Mouse (Mus musculus) MEL (cell line): Measurements from ENCODE around the gene Ccdc125.

Experiments
- CTCF ChIP-seq, 3 experiments: IDR thresholded peaks in 2 of 3; conservative IDR thresholded peaks in 1 of 3; 2 replicates each; pipeline ENCODE4 v1.5.1; 2011 to 2012; ENCODE audit warnings: low read length in 3 of 3, low read depth in 2 of 3, mild to moderate bottlenecking in 2 of 3, improper control_type of control experiment in 1 of 3, inconsistent platforms in 1 of 3, mixed read lengths in 1 of 3, moderate library complexity in 1 of 3; ENCODE audit not compliant: control insufficient read depth in 1 of 3, insufficient read depth in 1 of 3, poor library complexity in 1 of 3, severe bottlenecking in 1 of 3
- EP300 ChIP-seq, 2 experiments: IDR thresholded peaks; 2 replicates each; pipeline ENCODE4 v1.6.1; 2011; ENCODE audit warnings: improper control_type of control experiment in 2 of 2, low read length in 2 of 2, low read depth in 1 of 2, mild to moderate bottlenecking in 1 of 2
- MAX ChIP-seq: IDR thresholded peaks from 2 replicates; pipeline ENCODE4 v1.6.1; 2011; ENCODE audit warnings: low read length, improper control_type of control experiment
- POLR2A ChIP-seq, 2 experiments: IDR thresholded peaks; 2 replicates each; pipeline ENCODE4 v1.6.1; 2011 to 2012; ENCODE audit warnings: low read length in 2 of 2, mild to moderate bottlenecking in 2 of 2, control low read depth in 1 of 2, improper control_type of control experiment in 1 of 2, low read depth in 1 of 2, moderate library complexity in 1 of 2; ENCODE audit not compliant: control insufficient read depth in 1 of 2, insufficient read depth in 1 of 2, poor library complexity in 1 of 2
- TAL1 ChIP-seq: IDR thresholded peaks from 2 replicates; pipeline ENCODE4 v1.6.1; 2012; ENCODE audit warnings: mild to moderate bottlenecking, inconsistent platforms, low read length, moderate library complexity, mixed read lengths

GRCm38 (mm10) chr13:100670181-100670741 lies 744 bp downstream of the Ccdc125 start:
- TF ChIP-seq CTCF (IDR thresholded peaks at IDR 0.05 in 2 of 3, conservative IDR thresholded peaks at IDR 0.05 in 1 of 3; ENCODE audit: control insufficient read depth in 1 of 3, insufficient read depth in 1 of 3, low read depth in 2 of 3, low read length in 3 of 3, poor library complexity in 1 of 3, severe bottlenecking in 1 of 3), result no peak
- TF ChIP-seq EP300 (IDR thresholded peaks at IDR 0.05; ENCODE audit: low read depth in 1 of 2, low read length in 2 of 2), result no peak
- TF ChIP-seq MAX, result no peak
- no peak for TF ChIP-seq POLR2A (IDR thresholded peaks at IDR 0.05; ENCODE audit: control insufficient read depth in 1 of 2, insufficient read depth in 1 of 2, low read depth in 1 of 2, low read length in 2 of 2, poor library complexity in 1 of 2)
- TF ChIP-seq TAL1, result no peak
